ENCODE assay signal across 8 mouse cellular contexts in genomic region chr13:21179724-21180550, GRCm38 (mm10). TPM values are rescaled to one million over a fixed set of nuclear protein-coding genes. Genes with fewer than 3 reads are reported as not detected.
DNase-seq lines count a peak whose midpoint lies in the region; ATAC-seq and TF ChIP-seq lines count a peak whose summit lies in the region.

No protein-coding gene starts in this region.

- WGBS in embryonic facial prominence, embryonic 13.5 days: under 1% methylated on average over 80 of the region's 80 CpGs
- WGBS in limb, embryonic 15.5 days: under 1% methylated on average over 72 of the region's 80 CpGs
- under 1% methylated on average over 60 of the region's 80 CpGs for WGBS in midbrain, postnatal 0 days

- TF ChIP-seq CTCF in midbrain, postnatal 0 days (IDR thresholded peaks at IDR 0.05): no peak

- ATAC-seq in embryonic facial prominence, embryonic 13.5 days (ENCODE audit: insufficient number of reproducible peaks, insufficient read depth, low FRiP score, low TSS enrichment, low read depth): peak; percentile 93
- ATAC-seq in limb, embryonic 15.5 days (ENCODE audit: insufficient number of reproducible peaks, low FRiP score, low TSS enrichment, low read depth): peak; percentile 93
- peak; percentile 92 for ATAC-seq in midbrain, postnatal 0 days (ENCODE audit: low FRiP score)

- DNase-seq in 416B (ENCODE audit: low read depth): peak; percentile 95
- DNase-seq in adrenal gland, postnatal 4 days (ENCODE audit: low spot score in 2 of 2): peak; percentile 55 to 76
- peak; percentile 94 for DNase-seq in heart, adult 8-10 months (ENCODE audit: low spot score)
- peak; percentile 96 for DNase-seq in kidney, adult 9 months
- peak; percentile 92 for DNase-seq in midbrain, postnatal 0 days (ENCODE audit: low spot score)
- peak; percentile 68 to 76 for DNase-seq in spleen, postnatal 14 days (ENCODE audit: low spot score in 2 of 2)

- H3K4me2 ChIP-seq in embryonic facial prominence, embryonic 13.5 days: peak overlapping the region; percentile 68
- H3K4me2 ChIP-seq in limb, embryonic 15.5 days: peak overlapping the region; percentile 68
- peak overlapping the region; percentile 84 for H3K4me2 ChIP-seq in midbrain, postnatal 0 days (ENCODE audit: low read depth, low read length, poor library complexity, severe bottlenecking)

- no peaks in the 10 kb centered on the region for H3K9me3 ChIP-seq in embryonic facial prominence, embryonic 13.5 days
- H3K9me3 ChIP-seq in limb, embryonic 15.5 days: no peaks in the 10 kb centered on the region
- H3K9me3 ChIP-seq in midbrain, postnatal 0 days (ENCODE audit: low read length): no peaks in the 10 kb centered on the region

- peak overlapping the region; percentile 89 for H3K4me3 ChIP-seq in embryonic facial prominence, embryonic 13.5 days
- H3K4me3 ChIP-seq in limb, embryonic 15.5 days: peak overlapping the region; percentile 91
- H3K4me3 ChIP-seq in midbrain, postnatal 0 days (ENCODE audit: low read depth, low read length): peak overlapping the region; percentile 99

- peaks cover 38% of the 10 kb centered on the region for H3K4me1 ChIP-seq in embryonic facial prominence, embryonic 13.5 days
- peaks cover 26% of the 10 kb centered on the region for H3K4me1 ChIP-seq in limb, embryonic 15.5 days
- peaks cover 7% of the 10 kb centered on the region for H3K4me1 ChIP-seq in midbrain, postnatal 0 days (ENCODE audit: insufficient read depth, low read length)

- H3K9ac ChIP-seq in embryonic facial prominence, embryonic 13.5 days: peak overlapping the region; percentile 91
- H3K9ac ChIP-seq in limb, embryonic 15.5 days: peak overlapping the region; percentile 94
- H3K9ac ChIP-seq in midbrain, postnatal 0 days (replicated peaks; ENCODE audit: low read length, poor library complexity, severe bottlenecking): peak overlapping the region; percentile 81

- H3K27ac ChIP-seq in embryonic facial prominence, embryonic 13.5 days: peak overlapping the region; percentile 97
- H3K27ac ChIP-seq in limb, embryonic 15.5 days: peak overlapping the region; percentile 97
- peak overlapping the region; percentile 92 for H3K27ac ChIP-seq in midbrain, postnatal 0 days (ENCODE audit: low read depth, low read length)

- H3K36me3 ChIP-seq in embryonic facial prominence, embryonic 13.5 days: peaks cover 32% of the 10 kb centered on the region
- H3K36me3 ChIP-seq in limb, embryonic 15.5 days: peaks cover 30% of the 10 kb centered on the region
- H3K36me3 ChIP-seq in midbrain, postnatal 0 days (ENCODE audit: insufficient read depth, low read length): peaks cover 5% of the 10 kb centered on the region; the same call in 1 of the 2 replicates

- no peaks in the 10 kb centered on the region for H3K27me3 ChIP-seq in embryonic facial prominence, embryonic 13.5 days
- no peaks in the 10 kb centered on the region for H3K27me3 ChIP-seq in limb, embryonic 15.5 days
- H3K27me3 ChIP-seq in midbrain, postnatal 0 days (ENCODE audit: insufficient read depth, low read length): no peaks in the 10 kb centered on the region

RNA-seq across cellular contexts. Expression of gene Trim27, which starts 0.7 kb away (rescaled TPM):
- 10 to 100 TPM; 73.3 to 75.1 TPM for total RNA-seq in adrenal gland, postnatal 4 days (2021)
- polyA plus RNA-seq in embryonic facial prominence, embryonic 13.5 days (2015; fragmentation: Nextera tagmentation; extraction: Ambion mirVana): 129 and 143 TPM in 2 replicates
- 10 to 100 TPM; 17.7 to 20.3 (median 19.3) TPM for total RNA-seq in heart, adult 8-10 months (2022)
- 106 and 121 TPM in 2 replicates for polyA plus RNA-seq in limb, embryonic 15.5 days (2015; fragmentation: Nextera tagmentation; extraction: Ambion mirVana)
- 74.5 and 76.2 TPM in 2 replicates for total RNA-seq in midbrain, postnatal 0 days (2014; rRNA removed)
- 64.2 and 65.0 TPM in 2 replicates for polyA plus RNA-seq in midbrain, postnatal 0 days (2015; fragmentation: Nextera tagmentation; extraction: Ambion mirVana)

RNA-seq across cellular contexts. Expression of gene Olfr1368, which starts 34.3 kb away (rescaled TPM):
- not detected for total RNA-seq in adrenal gland, postnatal 4 days (2021)
- not detected in 2 replicates for polyA plus RNA-seq in embryonic facial prominence, embryonic 13.5 days (2015; fragmentation: Nextera tagmentation; extraction: Ambion mirVana)
- total RNA-seq in heart, adult 8-10 months (2022): not detected
- not detected in 2 replicates for polyA plus RNA-seq in limb, embryonic 15.5 days (2015; fragmentation: Nextera tagmentation; extraction: Ambion mirVana)
- total RNA-seq in midbrain, postnatal 0 days (2014; rRNA removed): not detected in 2 replicates
- polyA plus RNA-seq in midbrain, postnatal 0 days (2015; fragmentation: Nextera tagmentation; extraction: Ambion mirVana): not detected in 2 replicates

RNA-seq across cellular contexts. Expression of gene Olfr263, which starts 50.5 kb away (rescaled TPM):
- not detected for total RNA-seq in adrenal gland, postnatal 4 days (2021)
- not detected in 2 replicates for polyA plus RNA-seq in embryonic facial prominence, embryonic 13.5 days (2015; fragmentation: Nextera tagmentation; extraction: Ambion mirVana)
- not detected for total RNA-seq in heart, adult 8-10 months (2022)
- polyA plus RNA-seq in limb, embryonic 15.5 days (2015; fragmentation: Nextera tagmentation; extraction: Ambion mirVana): not detected in 2 replicates
- not detected in 2 replicates for total RNA-seq in midbrain, postnatal 0 days (2014; rRNA removed)
- not detected in 2 replicates for polyA plus RNA-seq in midbrain, postnatal 0 days (2015; fragmentation: Nextera tagmentation; extraction: Ambion mirVana)

Comparison
In these comparisons a context has a peak if more than half of its experiments do, and no peak if none do; other contexts are left out.
1. Peak in every context shown above with its lines: DNase-seq, ATAC-seq, H3K4me3 ChIP-seq and H3K27ac ChIP-seq.